Mouse (Mus musculus) intestine, postnatal 0 days (tissue): Measurements from ENCODE around the gene C1qtnf6. TPM values are rescaled to one million over a fixed set of nuclear protein-coding genes. Genes with fewer than 3 reads are reported as not detected.

Experiments
- ATAC-seq: fragments of 200-750 bp; cut with Nextera tagmentation; 2 replicates; pipeline ENCODE4 v1.8.0; 2017; ENCODE audit warnings: mild to moderate bottlenecking, moderate TSS enrichment, moderate library complexity
- H3K27ac ChIP-seq: fragments of 300-500 bp; sonication (generic); 2 replicates; pipeline ENCODE4 v1.5.1; 2014; ENCODE audit warnings: mild to moderate bottlenecking, low read depth, low read length, moderate library complexity
- H3K27me3 ChIP-seq: fragments of 300-500 bp; sonication (generic); replicated peaks from 2 replicates; pipeline ENCODE4 v1.6.1; 2014; ENCODE audit warnings: low read length, mixed read lengths; ENCODE audit not compliant: control insufficient read depth, insufficient read depth
- H3K36me3 ChIP-seq: fragments of 300-500 bp; sonication (generic); 2 replicates; pipeline ENCODE4 v1.6.1; 2014; ENCODE audit warnings: mild to moderate bottlenecking, moderate library complexity; ENCODE audit not compliant: control insufficient read depth, insufficient read depth
- H3K4me1 ChIP-seq: fragments of 300-500 bp; sonication (generic); replicated peaks from 2 replicates; pipeline ENCODE4 v1.6.1; 2014; ENCODE audit warnings: antibody characterized with exemption, low read length, mixed read lengths; ENCODE audit not compliant: control insufficient read depth, insufficient read depth
- H3K4me2 ChIP-seq: fragments of 300-500 bp; sonication (generic); replicated peaks from 2 replicates; pipeline ENCODE4 v1.6.1; 2014; ENCODE audit warnings: low read depth, mild to moderate bottlenecking, moderate library complexity
- H3K4me3 ChIP-seq: fragments of 300-500 bp; sonication (generic); 2 replicates; pipeline ENCODE4 v1.5.1; 2014; ENCODE audit warnings: low read depth, low read length
- H3K9ac ChIP-seq: fragments of 300-500 bp; sonication (generic); 2 replicates; pipeline ENCODE4 v1.6.1; 2014; ENCODE audit warnings: mild to moderate bottlenecking, low read depth, low read length
- H3K9me3 ChIP-seq: fragments of 300-500 bp; sonication (generic); 2 replicates; pipeline ENCODE4 v1.6.1; 2016; ENCODE audit warnings: mixed run types; ENCODE audit not compliant: control insufficient read depth
- CTCF ChIP-seq: sonication (generic); IDR thresholded peaks from 2 replicates; pipeline ENCODE4 v1.5.1; 2016; ENCODE audit warnings: low read depth, mild to moderate bottlenecking, control low read depth, antibody characterized with exemption, moderate library complexity
- WGBS: fragments of 180-500 bp; shearing (Covaris S2); extraction: QIAGEN DNeasy Blood & Tissue Kit; methylation state at CpG from one replicate; pipeline ENCODE4 v1.1.7; 2014; 5-methylcytosine and 5-hydroxymethylcytosine counted together
- polyA plus RNA-seq: library from polyadenylated mRNA; unstranded; fragments of >200 nt; fragmentation: Nextera tagmentation; extraction: Ambion mirVana; gene quantifications from 2 replicates; pipeline ENCODE4 v1.2.1, GENCODE M21; 2015

C1qtnf6 gene
- polyA plus RNA-seq, 1 experiment from 2014 or later: 16.0 TPM

- no peaks in the 10 kb centered on the region for H3K4me1 ChIP-seq
- H3K9me3 ChIP-seq: no peaks in the 10 kb centered on the region
- no peak overlapping the region for H3K4me3 ChIP-seq
- no peak overlapping the region for H3K27ac ChIP-seq
- H3K27me3 ChIP-seq: no peaks in the 10 kb centered on the region
- 85% methylated on average over 3 of the region's 3 CpGs for WGBS
- TF ChIP-seq CTCF: no peak
- no peaks in the 10 kb centered on the region for H3K36me3 ChIP-seq
- ATAC-seq: no peak
- no peak overlapping the region for H3K4me2 ChIP-seq
- H3K9ac ChIP-seq: no peak overlapping the region
These were observed 42.0 kb downstream of the C1qtnf6 start for GRCm38 (mm10) chr15:78489248-78489647.

GRCm38 (mm10) chr15:78487066-78487465, 44.1 kb downstream of the C1qtnf6 start:
- Histone ChIP-seq H3K4me2 (no peak overlapping the region), H3K9ac (no peak overlapping the region), H3K4me1 (no peaks in the 10 kb centered on the region), H3K9me3 (no peaks in the 10 kb centered on the region), H3K27me3 (no peaks in the 10 kb centered on the region), H3K27ac (no peak overlapping the region), H3K36me3 (no peaks in the 10 kb centered on the region), H3K4me3 (no peak overlapping the region)
- WGBS: 68% methylated on average over 4 of the region's 4 CpGs
- no peak for TF ChIP-seq CTCF
- no peak for ATAC-seq

- no peaks in the 10 kb centered on the region for H3K9me3 ChIP-seq
- TF ChIP-seq CTCF: no peak
- 100% methylated on average over 1 of the region's 1 CpGs for WGBS
- no peak overlapping the region for H3K27ac ChIP-seq
- no peak overlapping the region for H3K4me2 ChIP-seq
- no peaks in the 10 kb centered on the region for H3K27me3 ChIP-seq
- H3K4me1 ChIP-seq: no peaks in the 10 kb centered on the region
- H3K9ac ChIP-seq: no peak overlapping the region
- no peaks in the 10 kb centered on the region for H3K36me3 ChIP-seq
- H3K4me3 ChIP-seq: no peak overlapping the region
- ATAC-seq: no peak
These were observed 44.7 kb downstream of the C1qtnf6 start for GRCm38 (mm10) chr15:78486564-78486963.

GRCm38 (mm10) chr15:78483311-78483710, 47.9 kb downstream of the C1qtnf6 start:
- no peaks in the 10 kb centered on the region for H3K9me3 ChIP-seq
- ATAC-seq: no peak
- 72% methylated on average over 4 of the region's 4 CpGs for WGBS
- H3K36me3 ChIP-seq: no peaks in the 10 kb centered on the region
- no peak overlapping the region for H3K4me3 ChIP-seq
- no peak overlapping the region for H3K27ac ChIP-seq
- H3K27me3 ChIP-seq: no peaks in the 10 kb centered on the region
- H3K9ac ChIP-seq: no peak overlapping the region
- TF ChIP-seq CTCF: no peak
- no peak overlapping the region for H3K4me2 ChIP-seq
- H3K4me1 ChIP-seq: no peaks in the 10 kb centered on the region

GRCm38 (mm10) chr15:78482518-78482917, 48.7 kb downstream of the C1qtnf6 start:
- no peak overlapping the region for H3K4me3 ChIP-seq
- no peaks in the 10 kb centered on the region for H3K27me3 ChIP-seq
- no peak overlapping the region for H3K4me2 ChIP-seq
- no peaks in the 10 kb centered on the region for H3K9me3 ChIP-seq
- no peak overlapping the region for H3K27ac ChIP-seq
- 72% methylated on average over 3 of the region's 3 CpGs for WGBS
- TF ChIP-seq CTCF: no peak
- no peak overlapping the region for H3K9ac ChIP-seq
- ATAC-seq: no peak
- H3K36me3 ChIP-seq: no peaks in the 10 kb centered on the region
- H3K4me1 ChIP-seq: no peaks in the 10 kb centered on the region

- 0 out of 2 replicates have a peak, but pooled peaks have one; percentile 14 for ATAC-seq
- peak; percentile 46 for TF ChIP-seq CTCF
- 62% methylated on average over 9 of the region's 9 CpGs for WGBS
These were observed 49.7 kb downstream of the C1qtnf6 start for GRCm38 (mm10) chr15:78481448-78482000.

GRCm38 (mm10) chr15:78480991-78481390, 50.2 kb downstream of the C1qtnf6 start:
- Histone ChIP-seq H3K4me2 (no peak overlapping the region), H3K36me3 (no peaks in the 10 kb centered on the region), H3K27me3 (no peaks in the 10 kb centered on the region), H3K9ac (no peak overlapping the region), H3K4me3 (no peak overlapping the region), H3K4me1 (no peaks in the 10 kb centered on the region), H3K27ac (no peak overlapping the region), H3K9me3 (no peaks in the 10 kb centered on the region)
- 33% methylated on average over 2 of the region's 2 CpGs for whole genome bisulfite sequencing
- no peak for TF ChIP-seq CTCF
- peak; percentile 24; the same call in 1 of the 2 replicates for ATAC-seq

More at GRCm38 (mm10) chr15:78481448-78482000, 49.7 kb downstream of the C1qtnf6 start:
- no peak overlapping the region for H3K27ac ChIP-seq
- H3K4me3 ChIP-seq: no peak overlapping the region
- no peaks in the 10 kb centered on the region for H3K36me3 ChIP-seq
- H3K9ac ChIP-seq: no peak overlapping the region
- H3K27me3 ChIP-seq: no peaks in the 10 kb centered on the region
- no peak overlapping the region for H3K4me2 ChIP-seq
- no peaks in the 10 kb centered on the region for H3K4me1 ChIP-seq
- H3K9me3 ChIP-seq: no peaks in the 10 kb centered on the region
